Mouse (Mus musculus): ENCODE data around the gene Echdc2.
"Not testable (repeated sequence)": the region's sequence is repeated elsewhere in the genome, so short reads cannot be mapped to it uniquely, and the experiment has no call there.

DNA sequence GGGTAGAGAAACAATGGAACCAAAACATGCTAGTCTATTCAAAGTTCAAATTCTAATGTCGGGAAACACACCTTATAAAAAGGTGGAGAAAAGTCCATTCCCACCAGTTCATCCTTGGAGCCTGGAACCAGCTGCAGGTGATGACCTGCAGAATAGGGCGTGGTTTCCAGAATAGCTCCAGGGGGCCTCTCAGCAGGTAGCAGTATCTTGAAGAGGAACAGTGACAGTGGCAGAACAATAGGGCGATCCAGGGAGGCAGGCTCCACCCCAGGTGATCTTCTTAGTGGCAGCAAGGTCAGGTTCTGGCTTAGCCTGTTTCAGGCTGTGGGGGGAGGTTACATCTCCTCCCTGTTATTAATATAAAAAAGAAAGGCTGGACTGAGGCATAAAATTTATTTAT is 19.7 kb upstream of the Echdc2 start:
- not testable (repeated sequence) for TF ChIP-seq CTCF (conservative IDR thresholded peaks at IDR 0.05; ENCODE audit: low read length); NANOG (IDR thresholded peaks at IDR 0.05; ENCODE audit: borderline replicate concordance, low read length); POU5F1 (IDR thresholded peaks at IDR 0.05; ENCODE audit: borderline replicate concordance, low read length)

Measured in E14TG2a.4 (cell line).